Mouse (Mus musculus) spleen, postnatal 10 days (tissue): ENCODE measurements around the gene Il31ra.
A peak's percentile ranks its signal among the peaks of the same experiment; 100 is the strongest.

Experiments
- DNase-seq, 2 experiments: peaks; one replicate each; pipeline ENCODE4 v3.0.0; 2021 to 2022; ENCODE audit warnings: low spot score in 2 of 2

Il31ra gene

DNA sequence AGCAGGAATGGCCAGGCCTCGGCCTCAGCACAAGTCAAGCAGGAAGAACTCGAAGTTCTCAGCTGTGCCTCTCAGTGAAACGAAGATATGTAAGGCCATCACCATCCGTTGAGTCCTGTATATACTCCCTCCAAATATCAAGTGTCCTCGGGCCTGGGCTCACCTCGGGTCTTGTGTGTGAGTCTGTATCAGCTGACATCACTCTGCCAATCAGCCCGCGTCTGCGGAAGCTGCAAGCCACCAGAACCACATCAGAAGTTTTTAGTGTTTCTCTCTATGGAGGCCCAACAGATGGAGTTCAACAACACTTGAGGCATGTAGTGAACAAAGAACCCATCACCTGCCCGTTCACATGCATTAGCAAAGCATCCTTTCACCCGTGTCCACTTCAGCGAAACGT, 86.5 kb downstream of the Il31ra start:
- peak in 1 of 2 experiments; percentile 26 for DNase-seq

DNA sequence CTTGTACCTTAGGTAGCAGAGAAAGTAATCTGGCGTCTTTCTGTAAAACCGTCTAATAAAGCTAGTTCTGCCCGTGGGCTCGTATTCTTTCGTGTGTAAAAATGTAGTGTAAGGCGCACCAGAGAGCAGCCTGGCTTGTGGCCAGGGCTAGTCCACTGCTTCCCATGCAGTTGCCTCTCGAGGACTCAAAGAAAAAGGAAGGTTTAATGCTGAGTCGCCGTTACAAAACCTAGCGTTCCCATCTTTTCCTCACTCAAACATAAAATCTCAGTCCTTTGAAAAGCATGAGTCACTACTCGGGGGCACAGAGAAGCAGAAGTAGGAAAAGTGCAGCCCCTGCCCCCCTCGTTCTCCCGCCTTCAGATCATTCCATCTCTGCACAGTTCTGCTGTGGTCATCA, 87.4 kb downstream of the Il31ra start:
- DNase-seq = no peak

DNA sequence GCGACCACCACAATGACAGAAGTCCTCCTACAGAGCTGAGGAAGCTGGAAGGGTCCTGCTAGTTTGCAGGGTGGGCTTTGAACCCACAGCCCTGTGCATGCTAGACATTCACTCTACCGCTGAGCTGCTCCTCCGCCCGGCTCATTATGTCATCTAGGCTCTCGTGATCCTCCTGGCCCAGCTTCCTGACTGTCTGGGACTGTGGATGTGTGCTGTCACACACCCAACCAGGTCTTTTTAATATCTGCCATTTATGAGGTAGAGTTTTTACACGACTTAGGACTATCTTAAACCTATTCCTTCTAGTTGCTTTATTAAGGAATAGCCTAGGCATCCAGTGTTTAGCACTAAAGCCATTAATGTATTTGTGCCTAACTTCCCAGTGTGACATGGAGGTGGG, 88.7 kb downstream of the Il31ra start:
- DNase-seq = no peak

DNA sequence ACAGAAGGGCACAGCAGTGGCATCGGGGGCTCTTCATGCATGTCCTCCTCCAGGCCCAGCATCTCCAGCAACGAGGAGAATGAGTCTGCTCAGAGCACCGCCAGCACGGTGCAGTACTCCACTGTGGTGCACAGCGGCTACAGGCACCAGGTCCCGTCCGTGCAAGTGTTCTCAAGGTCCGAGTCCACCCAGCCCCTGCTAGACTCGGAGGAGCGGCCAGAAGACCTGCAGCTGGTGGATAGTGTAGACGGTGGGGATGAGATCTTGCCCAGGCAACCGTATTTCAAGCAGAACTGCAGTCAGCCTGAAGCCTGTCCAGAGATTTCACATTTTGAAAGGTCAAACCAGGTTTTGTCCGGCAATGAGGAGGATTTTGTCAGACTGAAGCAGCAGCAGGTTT, 90.3 kb downstream of the Il31ra start:
- DNase-seq = no peak

DNA sequence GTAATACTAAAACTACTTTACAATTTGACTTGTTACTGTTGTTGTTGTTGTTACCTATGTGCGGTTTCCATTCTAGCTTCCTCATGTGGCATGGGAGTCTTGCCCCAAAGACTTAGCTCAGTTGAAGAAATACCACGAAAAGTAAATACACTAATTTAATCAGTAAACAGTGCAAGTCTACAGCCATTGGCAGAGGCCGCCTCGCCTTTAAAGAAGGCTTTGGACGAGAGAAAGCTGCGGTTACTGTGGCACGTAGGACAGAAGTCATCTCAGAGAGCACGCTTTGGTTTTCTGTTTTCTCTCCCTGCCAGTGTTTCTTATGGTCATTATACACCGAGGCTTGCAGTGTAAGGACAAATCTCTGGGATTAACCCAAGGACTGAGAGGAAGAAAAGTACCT, 93.7 kb downstream of the Il31ra start:
- no peak for DNase-seq

DNA sequence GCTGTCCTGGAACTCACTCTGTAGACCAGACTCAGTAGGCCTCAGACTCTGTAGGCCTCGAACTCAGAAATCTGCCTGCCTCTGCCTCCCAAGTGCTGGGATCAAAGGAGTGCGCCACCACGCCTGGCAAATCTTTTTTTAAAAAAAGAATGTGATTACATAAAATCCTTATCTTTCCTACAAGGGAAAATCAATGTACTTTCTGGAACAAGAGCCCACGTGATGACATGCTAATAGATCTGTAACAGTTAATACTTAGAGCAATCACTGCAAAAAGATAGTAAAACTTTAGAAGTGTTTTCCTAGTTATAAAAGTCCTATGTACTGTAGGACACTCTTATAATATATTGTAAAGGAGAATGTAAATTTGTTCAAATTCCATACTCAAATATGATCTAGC, 94.1 kb downstream of the Il31ra start:
- no peak for DNase-seq

DNA sequence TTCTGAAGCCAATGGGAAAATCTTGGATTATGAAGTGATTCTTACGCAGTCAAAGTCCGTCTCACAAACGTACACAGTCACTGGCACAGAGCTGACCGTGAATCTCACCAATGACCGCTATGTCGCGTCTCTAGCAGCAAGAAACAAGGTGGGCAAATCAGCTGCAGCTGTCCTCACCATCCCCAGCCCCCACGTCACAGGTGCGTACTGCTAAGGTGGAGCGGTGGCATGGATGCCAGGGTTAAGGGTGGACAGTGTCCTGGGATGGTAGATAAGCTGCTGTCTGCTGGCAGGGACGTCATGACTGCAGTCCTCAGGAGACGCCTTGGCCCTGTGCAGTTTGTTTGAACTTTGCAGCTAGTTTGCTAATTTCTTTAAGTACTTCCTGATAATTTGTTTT, 99.6 kb downstream of the Il31ra start:
- no peak for DNase-seq

DNA sequence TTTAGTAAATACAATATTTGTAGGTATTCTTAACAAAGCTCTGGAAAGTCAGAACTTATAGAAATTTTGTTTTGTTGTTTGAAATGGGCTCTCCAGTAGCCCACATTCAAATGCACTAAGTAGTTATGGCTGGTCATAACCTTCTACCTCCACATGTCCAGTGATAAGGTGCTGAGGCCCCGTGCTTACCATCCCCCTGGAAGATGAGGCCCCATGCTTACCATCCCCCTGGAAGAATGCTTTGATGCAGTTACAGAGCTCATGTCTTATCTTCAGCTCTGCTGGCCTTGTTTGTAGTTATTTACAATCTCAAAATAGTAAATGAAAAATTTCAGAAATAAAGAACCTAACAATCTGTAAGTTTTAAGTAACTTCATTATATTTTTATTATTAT, 101.9 kb downstream of the Il31ra start:
- DNase-seq = no peak

DNA sequence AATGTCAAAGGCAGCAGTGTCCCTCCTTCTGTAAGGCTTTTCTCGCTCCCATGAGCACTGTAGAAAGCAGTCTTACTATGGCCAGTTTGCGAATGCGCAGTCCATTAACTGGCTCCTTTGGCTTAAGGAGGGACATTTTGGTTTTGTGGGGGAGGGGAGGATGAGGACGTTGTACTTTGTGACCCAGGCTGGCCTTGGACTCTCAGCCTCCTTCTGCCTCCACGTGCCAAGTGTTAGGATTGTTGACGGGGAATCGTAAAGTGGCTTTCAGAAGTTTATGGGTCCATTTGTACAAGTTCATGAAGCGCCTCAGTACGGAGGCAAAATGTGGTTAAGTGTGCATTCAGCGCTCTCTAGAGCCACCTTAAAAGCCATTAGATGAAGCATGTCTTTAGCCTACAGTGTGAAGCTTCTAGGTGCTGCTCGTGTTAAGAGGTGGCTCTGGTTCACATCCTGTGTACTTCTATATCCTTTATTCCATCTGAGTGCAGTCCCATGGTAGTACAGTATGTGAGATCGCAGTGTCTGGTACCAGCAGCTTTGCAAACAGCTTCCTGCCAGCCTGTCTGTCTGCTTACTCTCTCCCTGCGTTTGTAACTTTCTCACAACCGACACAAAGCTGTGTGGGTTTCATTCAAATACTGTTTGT, 102.4 kb downstream of the Il31ra start:
- no peak for DNase-seq

DNA sequence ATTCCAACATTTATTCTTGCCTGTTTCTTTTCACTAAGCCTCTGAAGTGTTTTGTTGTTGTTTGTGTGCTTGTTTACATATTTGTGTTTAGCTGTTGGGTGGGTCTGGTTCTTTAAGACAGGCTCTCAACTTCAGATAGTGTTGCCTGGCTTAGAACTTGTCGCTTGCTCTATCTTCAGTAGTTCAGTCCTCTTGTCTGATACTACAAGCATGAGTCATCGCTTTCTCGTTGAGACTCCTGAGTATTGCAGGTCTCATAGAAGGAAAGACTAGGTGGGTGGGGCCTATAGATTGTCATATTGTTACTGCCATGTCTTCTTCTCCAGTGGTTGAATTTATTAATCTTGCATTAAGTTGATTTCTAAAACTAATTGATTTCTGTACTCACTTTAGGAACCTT, 104.1 kb downstream of the Il31ra start:
- DNase-seq = no peak

DNA sequence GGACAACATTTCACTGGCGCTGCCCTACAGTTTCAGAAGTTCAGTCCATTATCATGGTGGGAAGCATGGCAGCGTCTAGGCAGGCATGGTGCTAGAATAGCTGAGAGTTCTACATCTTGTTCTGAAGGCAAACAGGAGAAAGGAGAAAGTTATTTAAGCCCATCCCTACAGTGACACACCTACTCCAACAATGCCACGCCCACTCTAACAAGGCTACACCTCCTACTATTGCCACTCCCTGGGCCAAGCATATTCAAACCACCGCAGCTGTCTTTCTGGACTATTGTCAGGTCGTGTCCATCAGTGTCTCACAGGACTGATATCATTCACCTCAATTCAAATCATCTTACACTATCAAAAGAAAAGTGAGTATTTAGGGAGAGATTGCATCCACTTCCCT, 107.5 kb downstream of the Il31ra start:
- DNase-seq = no peak

DNA sequence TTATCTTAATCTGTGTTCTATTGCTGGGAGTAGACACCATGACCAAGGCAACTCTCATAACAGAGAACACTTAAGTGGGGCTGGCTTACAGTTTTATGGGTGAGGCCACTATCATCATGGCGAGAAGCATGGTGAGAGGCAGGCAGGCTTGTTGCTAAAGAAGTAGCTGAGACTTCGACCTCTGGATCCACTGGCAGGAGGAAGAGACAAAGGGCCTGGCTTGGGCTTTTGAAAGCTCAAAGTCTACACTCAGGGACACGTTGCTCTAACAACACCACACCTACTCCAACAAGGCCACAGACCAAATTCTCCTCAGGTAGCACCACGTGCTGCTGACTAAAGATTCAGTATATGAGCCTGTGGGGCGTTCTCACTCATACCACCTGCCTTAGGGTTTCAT, 107.9 kb downstream of the Il31ra start:
- DNase-seq = no peak

DNA sequence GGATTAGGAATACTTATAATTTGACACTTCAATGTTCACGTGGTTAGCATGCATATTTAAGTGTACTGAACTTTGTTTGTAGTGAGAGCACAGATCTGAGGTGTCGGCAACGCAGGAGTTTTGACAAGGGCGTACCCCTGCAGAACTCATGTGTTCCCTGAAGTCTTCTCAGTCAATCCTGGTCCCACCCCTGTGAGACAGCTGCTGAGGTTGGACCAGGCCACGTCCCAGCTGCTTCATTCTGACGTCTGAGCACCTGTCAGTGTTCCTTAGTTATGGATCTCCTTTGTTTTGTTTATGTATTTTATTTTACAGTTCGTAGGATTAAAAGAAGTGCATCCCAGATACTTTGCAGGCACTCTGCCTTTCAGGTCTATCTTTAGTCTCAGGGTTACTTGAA, 111.1 kb downstream of the Il31ra start:
- DNase-seq = no peak

DNA sequence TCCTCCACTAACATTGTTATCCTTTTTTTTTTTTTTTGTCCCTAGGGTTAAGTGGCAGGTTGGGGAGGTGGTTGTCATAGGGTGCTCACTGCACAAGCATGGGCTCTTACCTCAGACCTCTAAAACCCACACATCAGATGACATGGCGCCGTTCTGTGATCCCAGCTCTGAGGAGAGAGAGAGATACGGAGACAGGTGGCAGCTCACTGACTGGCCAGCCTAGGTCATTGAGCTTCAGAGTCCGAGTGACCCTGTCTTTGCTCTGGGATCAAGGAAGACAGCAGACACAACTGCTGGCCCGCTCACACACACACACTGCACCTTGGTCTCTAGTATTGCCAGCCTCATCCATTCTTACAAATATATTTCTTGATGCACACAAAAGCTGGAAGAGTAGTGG, 111.6 kb downstream of the Il31ra start:
- DNase-seq = no peak

DNA sequence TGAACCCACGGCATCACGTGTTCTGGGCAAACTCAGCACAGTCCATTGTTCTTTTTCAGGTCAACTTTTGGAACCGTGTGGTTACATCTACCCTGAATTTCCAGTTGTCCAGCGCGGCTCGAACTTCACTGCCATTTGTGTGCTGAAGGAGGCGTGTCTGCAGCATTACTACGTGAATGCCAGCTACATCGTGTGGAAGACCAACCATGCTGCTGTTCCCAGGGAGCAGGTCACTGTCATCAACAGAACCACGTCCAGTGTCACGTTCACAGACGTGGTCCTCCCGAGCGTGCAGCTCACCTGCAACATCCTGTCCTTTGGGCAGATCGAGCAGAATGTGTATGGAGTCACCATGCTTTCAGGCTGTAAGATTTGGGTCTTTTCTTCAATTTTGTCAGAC, 114.2 kb downstream of the Il31ra start:
- no peak for DNase-seq

DNA sequence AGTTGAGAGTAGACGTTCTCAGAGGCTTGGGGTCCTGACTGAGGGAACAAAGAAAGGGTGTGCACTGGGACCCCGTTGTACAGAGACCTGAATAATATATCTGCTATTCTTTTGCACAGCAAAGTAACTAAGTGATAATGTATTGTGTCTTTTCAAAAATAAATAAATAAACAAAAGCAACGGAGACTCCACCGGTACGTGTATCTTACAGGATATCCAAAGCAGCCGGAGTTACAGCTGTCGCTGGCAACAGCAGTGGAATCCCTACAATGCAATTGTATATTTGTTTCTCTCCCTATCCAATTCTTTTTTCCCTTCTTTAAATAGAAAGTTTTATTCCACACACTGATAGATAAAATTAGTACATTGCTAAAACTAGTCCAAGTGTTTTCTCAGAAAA, 115.1 kb downstream of the Il31ra start:
- DNase-seq = no peak

DNA sequence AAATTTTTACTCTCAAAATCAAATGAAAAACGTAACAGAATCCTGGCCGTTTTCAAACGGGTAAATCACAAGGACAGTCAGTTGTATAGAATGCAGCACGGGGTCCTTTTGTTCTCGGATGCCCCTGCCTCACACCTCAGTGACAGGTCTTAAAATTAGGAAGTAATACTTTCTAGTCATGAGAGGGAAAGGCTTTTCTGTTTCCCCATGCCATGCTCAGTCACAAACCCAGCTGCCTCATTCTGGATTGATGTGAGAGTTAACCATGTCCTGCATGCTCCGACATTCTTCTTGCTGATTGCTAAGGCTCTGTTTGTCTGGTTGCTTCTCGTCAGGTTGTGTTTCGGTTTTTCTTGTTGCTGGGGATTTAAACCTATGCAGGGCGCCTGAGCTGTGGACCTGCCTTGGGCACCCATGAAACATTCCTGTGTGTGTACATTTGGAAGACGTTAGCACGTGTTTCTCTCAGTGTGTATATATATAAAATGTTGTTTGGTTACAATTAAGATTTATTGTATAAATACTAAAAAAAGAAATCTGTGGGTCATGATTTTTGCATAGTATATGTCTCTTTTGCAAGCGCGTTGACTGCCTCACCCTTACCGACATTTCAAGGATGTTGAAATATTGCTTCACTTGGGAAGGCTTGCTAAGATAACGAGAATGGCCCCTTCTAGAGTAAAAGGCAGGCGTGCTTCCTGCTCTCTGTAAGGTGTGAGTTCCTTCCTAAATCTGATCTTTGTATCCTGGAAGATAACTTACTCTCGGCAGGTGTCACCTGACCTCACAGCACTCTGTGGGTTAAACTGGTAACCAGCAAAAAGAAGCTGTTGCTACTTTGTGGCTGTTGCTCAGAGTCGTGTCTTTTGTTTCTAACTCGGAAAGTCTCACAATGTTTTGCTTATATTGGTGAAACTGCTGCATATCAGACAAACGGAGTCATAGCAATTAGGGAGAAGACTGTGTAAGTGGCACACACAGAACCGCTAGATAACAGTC, 120.1 kb downstream of the Il31ra start:
- no peak for DNase-seq

DNA sequence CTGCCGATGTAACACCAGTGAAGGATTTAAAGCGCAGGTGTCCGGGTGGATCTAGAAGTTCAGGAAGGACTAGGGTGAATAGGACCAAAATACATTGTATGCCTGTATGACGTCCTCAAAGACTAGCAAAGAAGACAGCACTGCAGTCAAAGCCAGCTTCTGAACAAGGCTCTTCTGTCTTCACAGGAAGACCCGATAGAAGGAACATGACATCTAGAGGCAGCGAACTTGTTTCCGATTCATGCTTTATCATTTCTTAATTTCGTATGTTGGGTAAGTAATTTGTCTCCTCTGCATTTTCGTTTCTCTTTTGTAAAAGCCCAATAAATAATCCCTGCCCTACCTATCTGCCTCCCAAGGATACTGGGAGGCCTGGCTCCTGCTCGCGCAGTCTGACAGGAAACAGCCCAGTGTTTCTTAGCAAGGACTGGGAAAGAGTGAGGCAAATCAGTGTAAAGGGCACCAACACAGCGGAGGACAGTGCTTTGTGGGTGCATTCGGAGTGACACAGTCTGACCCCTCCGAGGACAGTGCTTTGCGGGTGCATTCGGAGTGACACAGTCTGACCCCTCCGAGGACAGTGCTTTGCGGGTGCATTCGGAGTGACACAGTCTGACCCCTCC, 121.6 kb downstream of the Il31ra start:
- no peak for DNase-seq

DNA sequence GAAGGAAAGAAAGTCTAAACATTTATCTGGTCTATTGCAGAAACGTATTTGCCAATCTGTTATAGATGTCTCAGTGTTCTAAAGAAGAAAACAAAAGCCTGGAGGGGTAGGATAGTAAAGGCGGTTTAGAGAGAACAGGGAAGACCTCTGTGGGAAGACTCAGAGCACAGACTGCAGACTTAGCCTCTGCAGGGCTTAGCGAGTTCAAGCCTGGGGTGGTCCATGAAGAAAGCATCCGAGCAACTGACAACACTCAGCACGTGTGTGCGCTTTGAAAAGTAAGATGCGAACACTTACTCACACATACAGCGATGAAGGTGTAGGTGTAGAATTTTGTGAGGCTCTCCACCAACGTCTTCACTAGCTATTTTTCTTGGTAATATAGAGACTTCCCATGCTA, 123.0 kb downstream of the Il31ra start:
- DNase-seq = no peak
